Comparison of ENCODE assay signal across 9 mouse cellular contexts in the genomic region with DNA sequence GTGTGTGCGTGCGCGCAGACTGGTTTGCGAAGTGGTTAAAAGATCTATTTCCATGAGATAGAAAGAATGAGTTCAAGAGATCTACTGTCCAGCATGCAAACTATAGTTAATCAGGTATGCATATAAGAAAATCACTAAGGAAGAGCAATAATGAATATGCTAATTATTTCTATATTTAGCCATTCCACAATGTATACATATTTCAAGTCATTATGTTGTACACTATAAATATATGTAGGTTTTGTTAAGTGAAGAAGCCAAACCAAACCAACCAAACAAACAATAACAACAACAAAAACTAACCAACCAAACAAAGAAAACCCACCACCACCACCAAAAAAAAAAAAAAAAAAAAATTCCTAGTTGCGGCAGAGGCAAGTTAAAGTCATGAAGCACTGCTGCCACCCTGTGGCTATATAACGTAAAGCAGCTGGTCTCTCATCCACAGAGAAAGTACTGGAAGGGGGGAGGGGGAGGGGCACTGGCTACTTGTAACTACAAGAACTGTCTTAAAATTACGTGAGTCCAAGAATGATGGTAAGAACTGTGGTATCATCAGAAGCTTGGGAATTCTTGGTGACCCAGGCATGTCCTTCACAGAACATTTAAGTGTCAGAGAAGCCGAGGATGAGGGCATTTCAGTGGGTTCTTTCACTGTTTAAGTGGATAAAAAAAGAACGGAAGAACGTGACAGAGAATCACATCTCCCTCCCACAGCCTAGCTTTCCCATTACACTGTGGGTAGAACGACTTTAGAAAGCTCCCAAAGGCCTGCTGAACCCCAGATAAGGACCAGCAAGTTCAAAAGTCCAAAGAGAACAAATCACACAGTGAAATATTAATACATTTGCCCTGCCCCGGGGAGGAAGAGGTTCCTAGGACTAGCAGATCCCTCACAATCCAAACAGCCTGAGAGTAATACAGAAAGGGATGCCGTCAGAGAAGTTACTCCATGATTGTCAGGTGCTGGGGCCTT. TPM values are rescaled to one million over a fixed set of nuclear protein-coding genes. Genes with fewer than 3 reads are reported as not detected.
DNase-seq lines count a peak whose midpoint lies in the region; ATAC-seq and TF ChIP-seq lines count a peak whose summit lies in the region.
"Had no signal": no experiment of that assay in that cellular context is flagged by ENCODE, and none has a peak within 500 bp of the region (broad histone marks: within the 10 kb centered on the region; RNA-seq: fewer than 3 reads in every experiment).

No protein-coding gene starts in this region.

- no peak for TF ChIP-seq POLR2A in cortical plate, adult 2 months (IDR thresholded peaks at IDR 0.05; ENCODE audit: extremely low read depth, insufficient read depth, low read length)

- no peak overlapping the region for H3K9ac ChIP-seq in intestine, postnatal 0 days (ENCODE audit: low read depth, low read length)
- H3K9ac ChIP-seq: embryonic facial prominence, embryonic 12.5 days had no signal

- ATAC-seq in intestine, postnatal 0 days: 0 out of 2 replicates have a peak, but pooled peaks have one; percentile 21
- peak; percentile 59 for ATAC-seq in monocyte, adult 5-6 weeks (replicated peaks; ENCODE audit: insufficient number of reproducible peaks, low FRiP score, low TSS enrichment, poor library complexity, severe bottlenecking)

- peak; percentile 70 for TF ChIP-seq CTCF in cortical plate, adult 2 months (IDR thresholded peaks at IDR 0.05; ENCODE audit: extremely low read depth, insufficient read depth, low read length)
- TF ChIP-seq CTCF in intestine, postnatal 0 days (IDR thresholded peaks at IDR 0.05; ENCODE audit: low read depth): peak; percentile 90

- H3K4me1 ChIP-seq in cortical plate, adult 2 months (ENCODE audit: control insufficient read depth, insufficient read depth, low read length): no peaks in the 10 kb centered on the region
- no peaks in the 10 kb centered on the region for H3K4me1 ChIP-seq in intestine, postnatal 0 days (replicated peaks; ENCODE audit: control insufficient read depth, insufficient read depth, low read length)
- H3K4me1 ChIP-seq in limb, embryonic 10.5 days: no peaks in the 10 kb centered on the region
- H3K4me1 ChIP-seq: embryonic facial prominence, embryonic 12.5 days had no signal

- WGBS in intestine, postnatal 0 days: 42% methylated on average over 13 of the region's 13 CpGs
- 62% methylated on average over 13 of the region's 13 CpGs for WGBS in limb, embryonic 10.5 days

- H3K4me2 ChIP-seq in intestine, postnatal 0 days (replicated peaks; ENCODE audit: low read depth): peak overlapping the region; percentile 48
- H3K4me2 ChIP-seq: embryonic facial prominence, embryonic 12.5 days had no signal

- H3K9me3 ChIP-seq in intestine, postnatal 0 days (ENCODE audit: control insufficient read depth): no peaks in the 10 kb centered on the region
- no peaks in the 10 kb centered on the region for H3K9me3 ChIP-seq in limb, embryonic 10.5 days (replicated peaks)
- H3K9me3 ChIP-seq: embryonic facial prominence, embryonic 12.5 days had no signal

- no peaks in the 10 kb centered on the region for H3K36me3 ChIP-seq in intestine, postnatal 0 days (ENCODE audit: control insufficient read depth, insufficient read depth)
- H3K36me3 ChIP-seq in limb, embryonic 10.5 days: no peaks in the 10 kb centered on the region
- H3K36me3 ChIP-seq: embryonic facial prominence, embryonic 12.5 days had no signal

- DNase-seq in 3T3-L1 (ENCODE audit: low read depth, low spot score): peak; percentile 83
- DNase-seq in adipocyte (ENCODE audit: low spot score): peak; percentile 85
- peak; percentile 45 for DNase-seq in gastrocnemius, postnatal 25 days
- peak; percentile 80 for DNase-seq in limb, embryonic 10.5 days (ENCODE audit: low spot score)
- peak; percentile 56 to 67 for DNase-seq in spleen, postnatal 36 days (ENCODE audit: low spot score in 2 of 2)

- no peaks in the 10 kb centered on the region for H3K27me3 ChIP-seq in intestine, postnatal 0 days (replicated peaks; ENCODE audit: control insufficient read depth, insufficient read depth, low read length)
- H3K27me3 ChIP-seq in limb, embryonic 10.5 days (ENCODE audit: low read depth, poor library complexity, severe bottlenecking): no peaks in the 10 kb centered on the region
- H3K27me3 ChIP-seq: embryonic facial prominence, embryonic 12.5 days had no signal

- H3K4me3 ChIP-seq in cortical plate, adult 2 months (ENCODE audit: insufficient read depth, low read length): no peak overlapping the region
- no peak overlapping the region for H3K4me3 ChIP-seq in intestine, postnatal 0 days (ENCODE audit: low read depth, low read length)
- H3K4me3 ChIP-seq in limb, embryonic 10.5 days: no peak overlapping the region
- H3K4me3 ChIP-seq: embryonic facial prominence, embryonic 12.5 days had no signal

- no peak overlapping the region for H3K27ac ChIP-seq in cortical plate, adult 2 months (ENCODE audit: insufficient read depth, low read length)
- no peak overlapping the region for H3K27ac ChIP-seq in intestine, postnatal 0 days (ENCODE audit: low read depth, low read length)
- H3K27ac ChIP-seq in limb, embryonic 10.5 days: no peak overlapping the region
- H3K27ac ChIP-seq: embryonic facial prominence, embryonic 12.5 days had no signal

RNA-seq across cellular contexts. Expression of gene Fam213a, which starts 19.8 kb away (rescaled TPM):
- polyA plus RNA-seq in cortical plate, adult 2 months (2012; rRNA removed): 123 and 125 TPM in 2 replicates
- 10 to 100 TPM; 15.6 to 18.9 TPM for total RNA-seq in gastrocnemius, postnatal 25 days (2021)
- polyA plus RNA-seq in intestine, postnatal 0 days (2015; fragmentation: Nextera tagmentation; extraction: Ambion mirVana): 86.9 and 96.2 TPM in 2 replicates
- 27.5 and 37.0 TPM in 2 replicates for polyA plus RNA-seq in limb, embryonic 10.5 days (2016; fragmentation: Nextera tagmentation; extraction: Ambion mirVana)
- total RNA-seq in monocyte, adult 5-6 weeks (2017): 21.0 to 81.0 TPM (median 74.2 TPM) in 3 replicates

RNA-seq across cellular contexts. Expression of gene Dydc2, which starts 35.6 kb away (rescaled TPM):
- 0.27 and 0.36 TPM in 2 replicates for polyA plus RNA-seq in cortical plate, adult 2 months (2012; rRNA removed)
- total RNA-seq in gastrocnemius, postnatal 25 days (2021): not detected
- not detected in 2 replicates for polyA plus RNA-seq in intestine, postnatal 0 days (2015; fragmentation: Nextera tagmentation; extraction: Ambion mirVana)
- polyA plus RNA-seq in limb, embryonic 10.5 days (2016; fragmentation: Nextera tagmentation; extraction: Ambion mirVana): not detected in 2 replicates
- not detected in 3 replicates for total RNA-seq in monocyte, adult 5-6 weeks (2017)

RNA-seq across cellular contexts. Expression of gene Dydc1, which starts 39.3 kb away (rescaled TPM):
- 0.21 TPM in 1 of 2 replicates, not detected in the other for polyA plus RNA-seq in cortical plate, adult 2 months (2012; rRNA removed)
- not detected for total RNA-seq in gastrocnemius, postnatal 25 days (2021)
- not detected in 2 replicates for polyA plus RNA-seq in intestine, postnatal 0 days (2015; fragmentation: Nextera tagmentation; extraction: Ambion mirVana)
- not detected in 2 replicates for polyA plus RNA-seq in limb, embryonic 10.5 days (2016; fragmentation: Nextera tagmentation; extraction: Ambion mirVana)
- total RNA-seq in monocyte, adult 5-6 weeks (2017): not detected in 3 replicates
- polyA plus RNA-seq: embryonic facial prominence, embryonic 12.5 days had no signal
